Mouse (Mus musculus) hindbrain, embryonic 12.5 days (tissue): ENCODE measurements around the gene Atp13a2. TPM values are rescaled to one million over a fixed set of nuclear protein-coding genes. Genes with fewer than 3 reads are reported as not detected.

Experiments used
- ATAC-seq: fragments of 200-750 bp; cut with Nextera tagmentation; 2 replicates; pipeline ENCODE4 v1.8.0; 2017; ENCODE audit warnings: moderate TSS enrichment; ENCODE audit not compliant: low FRiP score
- H3K27ac ChIP-seq: fragments of 300-500 bp; sonication (generic); 2 replicates; pipeline ENCODE4 v1.5.1; 2016; ENCODE audit warnings: mild to moderate bottlenecking
- H3K27me3 ChIP-seq: fragments of 300-500 bp; sonication (generic); 2 replicates; pipeline ENCODE4 v1.6.1; 2016; ENCODE audit warnings: mild to moderate bottlenecking
- H3K36me3 ChIP-seq: fragments of 300-500 bp; sonication (generic); 2 replicates; pipeline ENCODE4 v1.6.1; 2016; ENCODE audit warnings: mild to moderate bottlenecking
- H3K4me1 ChIP-seq: fragments of 300-500 bp; sonication (generic); 2 replicates; pipeline ENCODE4 v1.6.1; 2016
- H3K4me2 ChIP-seq: fragments of 300-500 bp; sonication (generic); replicated peaks from 2 replicates; pipeline ENCODE4 v1.6.1; 2016; ENCODE audit warnings: mild to moderate bottlenecking
- H3K4me3 ChIP-seq: fragments of 300-500 bp; sonication (generic); 2 replicates; pipeline ENCODE4 v1.5.1; 2016; ENCODE audit warnings: mild to moderate bottlenecking
- H3K9ac ChIP-seq: fragments of 300-500 bp; sonication (generic); 2 replicates; pipeline ENCODE4 v1.6.1; 2016; ENCODE audit warnings: mild to moderate bottlenecking, moderate library complexity
- H3K9me3 ChIP-seq: fragments of 300-500 bp; sonication (generic); replicated peaks from 2 replicates; pipeline ENCODE4 v1.6.1; 2016; ENCODE audit warnings: mild to moderate bottlenecking
- WGBS: fragments of 180-500 bp; shearing (Covaris S2); methylation state at CpG from one replicate; pipeline ENCODE4 v1.1.7; 2016; 5-methylcytosine and 5-hydroxymethylcytosine counted together
- polyA plus RNA-seq: library from polyadenylated mRNA; unstranded; fragments of >200 nt; fragmentation: Nextera tagmentation; extraction: Ambion mirVana; gene quantifications from 2 replicates; pipeline ENCODE4 v1.2.1, GENCODE M21; 2016

Gene Atp13a2
- polyA plus RNA-seq, 1 experiment from 2014 or later = 113 TPM

DNA sequence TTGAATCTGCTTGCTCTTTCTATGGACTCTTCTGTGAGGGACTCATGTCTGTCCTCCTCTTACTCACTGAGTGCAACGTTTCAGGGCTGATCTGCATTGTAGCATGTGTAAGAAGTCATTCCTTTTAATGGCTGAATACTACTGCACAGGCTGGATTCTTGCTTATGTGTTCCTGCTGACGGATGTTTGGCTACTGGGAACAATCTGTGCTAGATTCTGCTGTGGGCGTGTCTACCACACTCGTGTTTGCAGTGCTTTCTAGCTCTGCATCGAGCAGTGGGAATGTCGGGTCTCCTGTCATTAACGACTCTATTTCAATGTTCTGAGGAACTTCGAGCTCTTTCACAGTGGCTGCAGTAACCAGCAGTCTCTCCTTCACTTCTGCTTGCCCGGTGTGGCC, 37.4 kb downstream of the Atp13a2 start:
- peaks cover 31% of the 10 kb centered on the region for H3K4me1 ChIP-seq
- H3K4me2 ChIP-seq = no peak overlapping the region
- no peak overlapping the region for H3K9ac ChIP-seq
- no peak overlapping the region for H3K27ac ChIP-seq
- H3K9me3 ChIP-seq = no peaks in the 10 kb centered on the region
- H3K36me3 ChIP-seq = peaks cover 74% of the 10 kb centered on the region
- WGBS = 82% methylated on average over 9 of the region's 9 CpGs
- H3K27me3 ChIP-seq = no peaks in the 10 kb centered on the region
- ATAC-seq = no peak
- no peak overlapping the region for H3K4me3 ChIP-seq

DNA sequence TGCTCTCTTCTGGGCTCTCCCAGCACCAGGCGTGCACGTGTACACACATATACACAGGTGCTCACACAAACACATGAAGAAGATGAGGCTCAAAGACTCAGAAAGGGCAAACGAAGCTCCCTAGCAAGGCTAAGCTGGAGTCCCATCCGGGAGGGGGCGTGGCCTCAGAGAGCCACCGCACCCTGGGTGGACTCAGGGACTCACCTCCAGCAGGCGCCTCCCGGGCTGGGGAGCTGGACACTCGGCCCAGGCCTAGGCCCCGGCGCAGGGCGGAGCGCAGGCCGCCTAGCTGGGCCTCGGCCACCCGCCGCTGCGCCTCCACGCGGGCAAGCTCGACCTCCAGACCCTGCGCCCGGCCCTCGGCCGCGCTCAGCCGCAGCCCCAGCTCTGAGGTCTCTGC, 38.3 kb downstream of the Atp13a2 start:
- Histone ChIP-seq H3K9ac (no peak overlapping the region), H3K4me3 (no peak overlapping the region), H3K27ac (no peak overlapping the region), H3K4me2 (no peak overlapping the region), H3K27me3 (no peaks in the 10 kb centered on the region), H3K36me3 (peaks cover 76% of the 10 kb centered on the region), H3K4me1 (peaks cover 22% of the 10 kb centered on the region), H3K9me3 (no peaks in the 10 kb centered on the region)
- no peak for ATAC-seq
- WGBS = 79% methylated on average over 27 of the region's 27 CpGs

GRCm38 (mm10) chr4:141030541-141031206, 44.0 kb downstream of the Atp13a2 start:
- Histone ChIP-seq H3K9me3 (no peaks in the 10 kb centered on the region), H3K4me2 (no peak overlapping the region), H3K27me3 (0 out of 2 replicates have a peak, but pooled peaks cover 3% of the 10 kb centered on the region), H3K4me3 (no peak overlapping the region), H3K36me3 (peaks cover 82% of the 10 kb centered on the region), H3K9ac (no peak overlapping the region), H3K27ac (no peak overlapping the region), H3K4me1 (peaks cover 11% of the 10 kb centered on the region; the same call in 1 of the 2 replicates)
- WGBS = 90% methylated on average over 17 of the region's 18 CpGs
- no peak for ATAC-seq

GRCm38 (mm10) chr4:141031733-141032132, 45.1 kb downstream of the Atp13a2 start:
- ATAC-seq = peak; percentile 45
- no peaks in the 10 kb centered on the region for H3K9me3 ChIP-seq
- H3K9ac ChIP-seq = no peak overlapping the region
- 20% methylated on average over 6 of the region's 6 CpGs for WGBS
- H3K4me2 ChIP-seq = no peak overlapping the region
- H3K4me1 ChIP-seq = peaks cover 11% of the 10 kb centered on the region; the same call in 1 of the 2 replicates
- no peak overlapping the region for H3K4me3 ChIP-seq
- H3K27me3 ChIP-seq = 0 out of 2 replicates have a peak, but pooled peaks cover 3% of the 10 kb centered on the region
- no peak overlapping the region for H3K27ac ChIP-seq
- H3K36me3 ChIP-seq = peaks cover 81% of the 10 kb centered on the region

GRCm38 (mm10) chr4:141033606-141034549, 47.2 kb downstream of the Atp13a2 start:
- peaks cover 79% of the 10 kb centered on the region for H3K36me3 ChIP-seq
- H3K4me2 ChIP-seq = no peak overlapping the region
- peak overlapping the region; percentile 32; the same call in 1 of the 2 replicates for H3K9ac ChIP-seq
- H3K9me3 ChIP-seq = no peaks in the 10 kb centered on the region
- peak overlapping the region; percentile 41 for H3K27ac ChIP-seq
- H3K27me3 ChIP-seq = 0 out of 2 replicates have a peak, but pooled peaks cover 3% of the 10 kb centered on the region
- 79% methylated on average over 27 of the region's 27 CpGs for WGBS
- ATAC-seq = no peak
- H3K4me1 ChIP-seq = peaks cover 11% of the 10 kb centered on the region; the same call in 1 of the 2 replicates
- no peak overlapping the region for H3K4me3 ChIP-seq

GRCm38 (mm10) chr4:141041117-141041516, 54.4 kb downstream of the Atp13a2 start:
- Histone ChIP-seq H3K4me1 (peaks cover 4% of the 10 kb centered on the region; the same call in 1 of the 2 replicates), H3K27me3 (no peaks in the 10 kb centered on the region), H3K36me3 (peaks cover 54% of the 10 kb centered on the region), H3K27ac (no peak overlapping the region), H3K4me3 (no peak overlapping the region), H3K9ac (no peak overlapping the region), H3K4me2 (no peak overlapping the region), H3K9me3 (no peaks in the 10 kb centered on the region)
- WGBS = 44% methylated on average over 12 of the region's 12 CpGs
- ATAC-seq = peak; percentile 33; the same call in 1 of the 2 replicates

GRCm38 (mm10) chr4:141044816-141045215, 58.1 kb downstream of the Atp13a2 start:
- Histone ChIP-seq H3K9ac (no peak overlapping the region), H3K27me3 (no peaks in the 10 kb centered on the region), H3K36me3 (peaks cover 35% of the 10 kb centered on the region), H3K9me3 (no peaks in the 10 kb centered on the region), H3K27ac (no peak overlapping the region), H3K4me2 (no peak overlapping the region), H3K4me3 (no peak overlapping the region), H3K4me1 (peaks cover 34% of the 10 kb centered on the region)
- ATAC-seq = no peak
- 18% methylated on average over 8 of the region's 8 CpGs for WGBS

- Histone ChIP-seq H3K9me3 (no peaks in the 10 kb centered on the region), H3K27me3 (no peaks in the 10 kb centered on the region), H3K4me3 (no peak overlapping the region), H3K36me3 (peaks cover 20% of the 10 kb centered on the region), H3K27ac (peak overlapping the region; percentile 96), H3K4me1 (peaks cover 61% of the 10 kb centered on the region), H3K4me2 (peak overlapping the region; percentile 42), H3K9ac (peak overlapping the region; percentile 47; the same call in 1 of the 2 replicates)
- ATAC-seq = peak; percentile 41
- WGBS = 36% methylated on average over 17 of the region's 17 CpGs
These were observed 62.3 kb downstream of the Atp13a2 start for GRCm38 (mm10) chr4:141048810-141049475.

GRCm38 (mm10) chr4:141049476-141049835, 62.8 kb downstream of the Atp13a2 start:
- peak overlapping the region; percentile 42 for H3K4me2 ChIP-seq
- H3K9ac ChIP-seq = peak overlapping the region; percentile 47; the same call in 1 of the 2 replicates
- no peak overlapping the region for H3K4me3 ChIP-seq
- peaks cover 20% of the 10 kb centered on the region for H3K36me3 ChIP-seq
- peaks cover 65% of the 10 kb centered on the region for H3K4me1 ChIP-seq
- 18% methylated on average over 4 of the region's 4 CpGs for WGBS
- no peaks in the 10 kb centered on the region for H3K9me3 ChIP-seq
- no peaks in the 10 kb centered on the region for H3K27me3 ChIP-seq
- peak; percentile 72 for ATAC-seq
- peak overlapping the region; percentile 96 for H3K27ac ChIP-seq

DNA sequence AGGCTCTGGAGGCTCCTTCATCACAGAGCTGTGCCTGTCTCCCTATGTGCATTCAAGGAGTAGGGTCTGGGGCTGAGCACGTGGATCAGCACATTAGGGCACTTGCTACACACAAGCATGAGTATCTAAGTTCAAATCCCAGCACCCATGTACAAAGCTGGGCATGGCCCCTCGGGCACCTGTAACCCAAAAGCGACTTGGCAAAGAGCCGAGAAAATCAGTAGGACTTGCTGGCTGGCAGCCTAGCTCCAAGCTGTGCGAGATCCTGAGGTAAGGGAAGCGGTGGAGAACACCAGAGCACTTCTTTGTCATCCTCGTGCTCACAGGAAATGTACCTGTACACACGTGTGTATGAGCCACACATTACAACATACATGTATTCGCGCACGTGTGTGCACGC, 65.8 kb downstream of the Atp13a2 start:
- WGBS = 89% methylated on average over 12 of the region's 12 CpGs
- H3K4me3 ChIP-seq = no peak overlapping the region
- ATAC-seq = no peak
- H3K9me3 ChIP-seq = no peaks in the 10 kb centered on the region
- 0 out of 2 replicates have a peak overlapping the region, but pooled peaks have one; percentile 77 for H3K27ac ChIP-seq
- peaks cover 52% of the 10 kb centered on the region for H3K4me1 ChIP-seq
- no peak overlapping the region for H3K4me2 ChIP-seq
- H3K36me3 ChIP-seq = peaks cover 20% of the 10 kb centered on the region; the same call in 1 of the 2 replicates
- H3K9ac ChIP-seq = no peak overlapping the region
- no peaks in the 10 kb centered on the region for H3K27me3 ChIP-seq

- peak overlapping the region; percentile 77 for H3K27ac ChIP-seq
- H3K27me3 ChIP-seq = no peaks in the 10 kb centered on the region
- H3K4me3 ChIP-seq = no peak overlapping the region
- H3K9ac ChIP-seq = peak overlapping the region; percentile 43
- peak; percentile 1; the same call in 1 of the 2 replicates for ATAC-seq
- 45% methylated on average over 8 of the region's 8 CpGs for WGBS
- peaks cover 48% of the 10 kb centered on the region for H3K4me1 ChIP-seq
- H3K9me3 ChIP-seq = no peaks in the 10 kb centered on the region
- H3K4me2 ChIP-seq = peak overlapping the region; percentile 43
- H3K36me3 ChIP-seq = peaks cover 20% of the 10 kb centered on the region; the same call in 1 of the 2 replicates
These were observed 66.5 kb downstream of the Atp13a2 start for GRCm38 (mm10) chr4:141053138-141053537.
